Mouse (Mus musculus) heart, postnatal 0 days (tissue): ENCODE results near the gene Flt3.
A peak's percentile ranks its signal among the peaks of the same experiment; 100 is the strongest.

Source experiments
- CTCF ChIP-seq: IDR thresholded peaks from 2 replicates; pipeline ENCODE4 v1.5.1; 2016; ENCODE audit warnings: antibody characterized with exemption, control low read depth, low read depth
- EP300 ChIP-seq: IDR thresholded peaks from 2 replicates; pipeline ENCODE4 v1.6.1; 2016; ENCODE audit warnings: antibody characterized with exemption, low read depth

DNA sequence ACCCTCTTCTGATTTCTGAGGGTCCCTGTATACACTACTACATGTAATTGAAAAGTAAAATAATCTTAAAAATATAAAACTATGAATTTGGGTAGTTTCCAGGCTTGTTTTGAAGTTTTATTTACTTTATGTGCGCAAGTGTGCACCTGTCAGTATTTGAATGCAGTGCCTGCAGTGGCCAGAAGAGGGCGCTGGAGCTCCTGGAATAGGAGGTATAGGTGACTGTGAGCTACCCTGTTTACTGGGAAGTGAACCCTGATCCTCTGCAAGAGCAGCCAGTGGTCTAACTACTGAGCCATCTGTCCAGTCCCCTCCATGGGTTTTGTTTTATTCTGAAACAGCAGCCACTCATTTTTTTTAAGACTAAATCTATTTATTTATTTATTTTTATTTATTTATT, 68.7 kb downstream of the Flt3 start:
- TF ChIP-seq CTCF (peak; percentile 60), EP300 (no peak)
